Mouse (Mus musculus) embryonic facial prominence, embryonic 10.5 days (tissue): ENCODE measurements around the gene Ccna2. TPM values are rescaled to one million over a fixed set of nuclear protein-coding genes. Genes with fewer than 3 reads are reported as not detected.

Source experiments
- DNase-seq: peaks from one replicate; pipeline ENCODE4 v3.0.0-alpha.2; 2017; ENCODE audit warnings: low spot score
- H3K27ac ChIP-seq: fragments of 300-500 bp; sonication (generic); replicated peaks from 2 replicates; pipeline ENCODE4 v1.5.1; 2016; ENCODE audit warnings: mild to moderate bottlenecking
- H3K27me3 ChIP-seq: fragments of 300-500 bp; sonication (generic); replicated peaks from 2 replicates; pipeline ENCODE4 v1.6.1; 2016; ENCODE audit warnings: low read depth, mild to moderate bottlenecking; ENCODE audit not compliant: poor library complexity, severe bottlenecking
- H3K36me3 ChIP-seq: fragments of 300-500 bp; sonication (generic); replicated peaks from 2 replicates; pipeline ENCODE4 v1.6.1; 2016; ENCODE audit warnings: mild to moderate bottlenecking, moderate library complexity
- H3K4me1 ChIP-seq: fragments of 300-500 bp; sonication (generic); 2 replicates; pipeline ENCODE4 v1.6.1; 2016
- H3K4me3 ChIP-seq: fragments of 300-500 bp; sonication (generic); 2 replicates; pipeline ENCODE4 v1.5.1; 2016; ENCODE audit warnings: mild to moderate bottlenecking, moderate library complexity
- H3K9me3 ChIP-seq: fragments of 300-500 bp; sonication (generic); 2 replicates; pipeline ENCODE4 v1.6.1; 2016; ENCODE audit warnings: mild to moderate bottlenecking
- WGBS: fragments of 180-500 bp; shearing (Covaris S2); methylation state at CpG from one replicate; pipeline ENCODE4 v1.1.7; 2016; 5-methylcytosine and 5-hydroxymethylcytosine counted together
- polyA plus RNA-seq: library from polyadenylated mRNA; unstranded; fragments of >200 nt; fragmentation: Nextera tagmentation; extraction: Ambion mirVana; gene quantifications from 2 replicates; pipeline ENCODE4 v1.2.1, GENCODE M21; 2016

Gene Ccna2
- polyA plus RNA-seq, 1 experiment from 2014 or later, result 225 TPM

DNA sequence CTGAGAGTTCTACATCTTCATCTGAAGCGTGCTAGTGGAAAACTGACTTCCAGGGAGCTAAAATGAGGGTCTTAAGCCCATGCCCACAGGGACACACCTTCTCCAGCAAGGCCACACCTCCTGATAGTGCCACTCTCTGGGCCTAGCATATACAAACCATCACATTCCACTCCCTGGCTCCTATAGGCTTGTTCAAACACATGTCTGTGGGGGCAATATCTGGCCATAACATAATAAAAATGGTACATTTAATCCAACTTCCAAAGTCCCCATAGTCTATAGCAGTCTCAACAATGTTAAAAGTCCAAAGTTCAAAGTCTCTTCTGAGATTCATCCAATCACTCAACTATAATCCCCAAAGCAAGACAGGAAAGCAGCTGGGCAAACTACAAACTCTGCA is 14.3 kb downstream of the Ccna2 start:
- H3K9me3 ChIP-seq, result no peaks in the 10 kb centered on the region
- no peak overlapping the region for H3K4me3 ChIP-seq
- no peaks in the 10 kb centered on the region for H3K27me3 ChIP-seq
- no peak for DNase-seq
- WGBS, result 90% methylated on average over 1 of the region's 1 CpGs
- peaks cover 89% of the 10 kb centered on the region for H3K36me3 ChIP-seq
- 0 out of 2 replicates have a peak, but pooled peaks cover 6% of the 10 kb centered on the region for H3K4me1 ChIP-seq
- H3K27ac ChIP-seq, result no peak overlapping the region

DNA sequence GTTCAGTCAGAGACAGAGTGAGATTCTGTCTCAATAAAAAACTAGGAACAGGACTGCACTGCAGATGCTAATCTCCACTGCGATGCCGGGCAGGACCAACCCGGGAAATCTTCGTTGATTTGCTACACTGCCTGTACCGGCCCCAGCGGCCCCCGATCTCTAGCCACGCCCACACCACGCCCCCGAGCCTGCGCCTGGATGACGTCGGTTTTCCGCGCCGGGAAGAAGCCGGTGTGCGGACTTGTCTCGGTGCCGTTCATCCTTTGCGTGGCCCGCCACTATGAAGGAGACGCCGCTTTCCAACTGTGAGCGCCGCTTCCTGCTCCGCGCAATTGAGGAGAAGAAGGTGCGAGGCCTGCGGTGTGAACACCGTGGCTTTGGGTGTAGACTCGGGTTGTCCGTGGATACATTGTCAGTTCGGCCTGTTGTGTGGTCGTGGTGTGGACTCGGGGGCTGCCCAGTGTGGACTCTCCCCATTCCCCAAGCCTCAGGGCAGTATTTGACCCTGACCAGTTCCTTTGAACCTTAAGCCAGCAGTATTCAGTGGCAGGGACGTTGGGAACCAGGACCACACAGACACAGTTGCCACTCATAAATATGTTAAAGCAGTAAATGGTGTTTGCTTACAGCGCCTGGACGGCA is 19.4 kb downstream of the Ccna2 start, which contains the start of gene Exosc9:
TSS of gene Exosc9 (plus strand) at position 201 of the 642 bp plus-strand sequence.
- DNase-seq, result peak; percentile 96
- Histone ChIP-seq H3K4me3 (peak within 1 kb of the TSS; percentile 93), H3K27me3 (no peaks in the 10 kb centered on the region), H3K36me3 (peaks cover 39% of the 10 kb centered on the region), H3K9me3 (no peaks in the 10 kb centered on the region), H3K4me1 (peaks cover 17% of the 10 kb centered on the region), H3K27ac (peak within 1 kb of the TSS; percentile 84)
- WGBS, result under 1% methylated on average over 39 of the region's 39 CpGs

GRCm38 (mm10) chr3:36551851-36552384 is 20.0 kb downstream of the Ccna2 start:
- no peak for DNase-seq
- Histone ChIP-seq H3K4me3 (peak overlapping the region; percentile 93), H3K4me1 (peaks cover 17% of the 10 kb centered on the region), H3K9me3 (no peaks in the 10 kb centered on the region), H3K27me3 (no peaks in the 10 kb centered on the region), H3K27ac (peak overlapping the region; percentile 84), H3K36me3 (peaks cover 33% of the 10 kb centered on the region)
- whole genome bisulfite sequencing, result 24% methylated on average over 12 of the region's 12 CpGs

DNA sequence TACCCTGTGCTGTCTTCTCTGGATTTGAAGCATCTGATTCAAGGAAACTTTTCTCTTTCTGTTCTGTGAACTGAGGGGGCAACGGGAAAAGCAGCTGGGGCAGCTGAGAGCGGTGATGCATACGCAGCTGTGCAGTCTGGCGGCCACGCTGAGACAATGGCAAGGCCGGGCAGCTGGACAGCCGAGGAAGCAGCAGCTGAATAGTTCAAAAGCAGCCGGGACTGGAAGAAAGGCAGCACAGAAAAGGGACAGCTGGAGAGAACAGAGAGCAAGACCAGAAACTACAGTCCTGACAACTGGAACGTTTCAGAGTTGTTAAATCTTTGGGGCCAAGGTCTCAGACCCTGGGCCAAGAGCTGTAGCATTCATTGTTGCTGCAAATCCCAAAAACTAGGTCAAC is 20.6 kb downstream of the Ccna2 start:
- Histone ChIP-seq H3K4me3 (peak overlapping the region; percentile 93), H3K4me1 (peaks cover 17% of the 10 kb centered on the region), H3K27me3 (no peaks in the 10 kb centered on the region), H3K27ac (peak overlapping the region; percentile 84), H3K36me3 (peaks cover 27% of the 10 kb centered on the region), H3K9me3 (no peaks in the 10 kb centered on the region)
- DNase-seq, result peak; percentile 55
- WGBS, result 41% methylated on average over 9 of the region's 9 CpGs

DNA sequence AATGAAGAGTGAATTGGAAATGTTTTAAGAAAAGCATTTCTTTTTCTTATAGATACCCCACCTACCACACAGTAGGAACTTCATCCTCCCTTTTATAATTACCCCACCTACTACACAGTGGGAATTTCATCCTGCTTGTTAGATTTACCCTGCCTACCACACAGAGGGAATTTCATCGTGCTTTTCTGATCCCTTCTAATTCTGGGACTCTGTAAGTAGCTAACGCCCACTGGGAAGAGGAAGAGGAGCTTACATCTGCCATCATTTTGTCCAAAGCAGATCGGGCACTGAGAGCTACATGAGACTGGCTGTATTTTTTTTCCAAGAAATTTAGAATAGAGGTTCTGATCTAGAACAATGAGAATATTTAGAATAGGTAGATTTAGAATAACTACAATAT is 27.0 kb downstream of the Ccna2 start:
- Histone ChIP-seq H3K27me3 (no peaks in the 10 kb centered on the region), H3K9me3 (no peaks in the 10 kb centered on the region), H3K4me3 (no peak overlapping the region), H3K4me1 (no peaks in the 10 kb centered on the region), H3K27ac (no peak overlapping the region), H3K36me3 (no peaks in the 10 kb centered on the region)
- WGBS, result 79% methylated on average over 3 of the region's 3 CpGs
- DNase-seq, result no peak

- Histone ChIP-seq H3K4me1 (no peaks in the 10 kb centered on the region), H3K27me3 (no peaks in the 10 kb centered on the region), H3K4me3 (no peak overlapping the region), H3K9me3 (no peaks in the 10 kb centered on the region), H3K36me3 (no peaks in the 10 kb centered on the region), H3K27ac (no peak overlapping the region)
- no peak for DNase-seq
- WGBS, result 89% methylated on average over 2 of the region's 2 CpGs
Observed at GRCm38 (mm10) chr3:36541399-36541798, 30.6 kb downstream of the Ccna2 start.

DNA sequence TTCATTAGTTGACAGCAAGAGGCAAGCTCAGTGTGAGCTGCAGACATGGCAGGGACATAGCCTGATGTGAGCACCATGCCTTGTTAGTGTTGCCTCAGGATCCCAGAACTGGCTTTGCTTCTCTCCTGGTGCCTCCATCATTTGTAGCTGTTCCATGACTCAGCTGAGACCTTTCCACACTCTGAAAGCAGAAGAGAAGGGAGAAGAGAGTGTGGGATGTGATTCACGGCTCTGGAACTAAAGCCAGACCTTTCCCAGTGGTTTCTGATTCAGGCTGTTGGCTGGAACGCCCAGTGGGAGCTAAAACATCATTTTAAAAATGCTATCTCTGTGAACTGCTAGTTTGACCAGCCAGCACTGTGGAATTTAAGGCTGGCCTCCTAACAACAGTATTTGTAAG is 31.2 kb downstream of the Ccna2 start:
- no peaks in the 10 kb centered on the region for H3K36me3 ChIP-seq
- WGBS, result 78% methylated on average over 2 of the region's 2 CpGs
- H3K9me3 ChIP-seq, result no peaks in the 10 kb centered on the region
- H3K27ac ChIP-seq, result no peak overlapping the region
- H3K4me3 ChIP-seq, result no peak overlapping the region
- no peak for DNase-seq
- no peaks in the 10 kb centered on the region for H3K27me3 ChIP-seq
- H3K4me1 ChIP-seq, result no peaks in the 10 kb centered on the region

DNA sequence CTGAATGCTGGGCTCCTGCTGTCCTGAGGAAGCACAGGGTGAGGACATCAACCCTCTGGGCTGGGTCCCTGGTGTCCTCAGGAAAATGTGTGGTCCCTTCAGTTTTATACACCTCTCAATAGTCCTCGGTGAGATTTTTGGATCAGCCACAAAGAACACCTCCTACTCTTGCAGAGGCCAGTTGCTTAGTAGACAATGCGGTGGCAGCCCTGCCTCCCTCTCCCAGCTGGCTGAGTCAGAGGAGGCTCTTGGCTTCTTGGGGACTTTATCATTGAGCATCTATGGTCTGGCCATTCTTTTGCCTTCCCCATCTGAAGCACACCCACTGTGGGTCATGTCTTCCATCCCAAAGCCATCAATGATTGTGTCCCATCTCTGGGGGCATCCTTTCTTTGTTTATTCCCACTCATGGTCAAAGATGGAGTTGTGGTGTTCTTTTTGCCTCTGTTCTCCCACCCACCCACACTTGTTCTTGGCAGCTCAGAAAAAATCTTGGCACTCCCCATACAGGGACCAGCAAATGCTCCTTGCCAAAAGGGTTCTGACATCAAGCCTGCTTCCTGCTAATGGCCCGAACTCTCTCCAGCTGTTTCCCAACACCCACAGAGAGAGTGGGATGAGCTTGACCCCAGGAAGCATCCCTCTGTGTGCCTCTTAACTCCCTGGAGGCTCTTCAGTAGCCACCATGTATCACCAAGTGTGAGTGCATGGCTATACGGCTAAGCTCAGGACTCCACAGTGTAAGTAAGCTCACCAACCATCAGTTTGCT is 34.1 kb downstream of the Ccna2 start:
- H3K4me1 ChIP-seq, result peaks cover 6% of the 10 kb centered on the region
- H3K27ac ChIP-seq, result no peak overlapping the region
- H3K36me3 ChIP-seq, result no peaks in the 10 kb centered on the region
- peaks cover 3% of the 10 kb centered on the region; the same call in 1 of the 2 replicates for H3K27me3 ChIP-seq
- DNase-seq, result no peak
- no peaks in the 10 kb centered on the region for H3K9me3 ChIP-seq
- no peak overlapping the region for H3K4me3 ChIP-seq
- 85% methylated on average over 4 of the region's 4 CpGs for WGBS

- no peaks in the 10 kb centered on the region for H3K9me3 ChIP-seq
- no peak overlapping the region for H3K4me3 ChIP-seq
- 91% methylated on average over 12 of the region's 12 CpGs for WGBS
- DNase-seq, result no peak
- H3K27me3 ChIP-seq, result peaks cover 21% of the 10 kb centered on the region
- no peaks in the 10 kb centered on the region for H3K36me3 ChIP-seq
- peaks cover 15% of the 10 kb centered on the region for H3K4me1 ChIP-seq
- no peak overlapping the region for H3K27ac ChIP-seq
Observed at GRCm38 (mm10) chr3:36536041-36536440, 35.9 kb downstream of the Ccna2 start.

DNA sequence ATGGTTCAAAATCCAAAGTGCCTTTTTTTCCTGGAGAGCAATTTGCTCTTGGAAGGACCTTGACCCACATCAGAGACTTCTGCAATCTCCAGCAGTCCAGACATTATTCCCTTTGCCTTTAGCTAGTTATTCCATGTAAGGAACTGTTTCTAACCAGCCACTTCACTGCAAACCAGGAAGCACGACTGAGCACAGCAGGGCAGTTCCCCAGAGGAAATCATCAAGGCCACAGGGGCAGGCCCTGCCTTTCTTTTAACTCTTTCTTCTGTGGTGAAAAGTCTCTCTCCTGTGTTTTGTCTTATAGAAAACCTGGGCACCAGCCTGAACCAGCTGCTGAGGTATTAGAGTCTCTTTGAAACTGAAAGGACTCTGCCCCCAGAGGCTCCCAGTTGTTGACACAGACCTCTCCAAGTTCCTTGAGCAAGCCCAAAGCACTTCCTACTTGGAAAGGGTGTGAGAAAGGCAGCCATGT is 38.7 kb downstream of the Ccna2 start:
- WGBS, result 2% methylated on average over 1 of the region's 1 CpGs
- H3K4me3 ChIP-seq, result no peak overlapping the region
- H3K9me3 ChIP-seq, result no peaks in the 10 kb centered on the region
- DNase-seq, result peak; percentile 21
- peaks cover 34% of the 10 kb centered on the region for H3K27me3 ChIP-seq
- peaks cover 15% of the 10 kb centered on the region for H3K4me1 ChIP-seq
- H3K27ac ChIP-seq, result no peak overlapping the region
- no peaks in the 10 kb centered on the region for H3K36me3 ChIP-seq

GRCm38 (mm10) chr3:36532738-36533137 is 39.2 kb downstream of the Ccna2 start:
- no peak for DNase-seq
- peaks cover 34% of the 10 kb centered on the region for H3K27me3 ChIP-seq
- H3K27ac ChIP-seq, result no peak overlapping the region
- H3K9me3 ChIP-seq, result no peaks in the 10 kb centered on the region
- peaks cover 15% of the 10 kb centered on the region for H3K4me1 ChIP-seq
- H3K36me3 ChIP-seq, result no peaks in the 10 kb centered on the region
- no peak overlapping the region for H3K4me3 ChIP-seq
- 31% methylated on average over 7 of the region's 7 CpGs for WGBS

GRCm38 (mm10) chr3:36531979-36532542 is 39.9 kb downstream of the Ccna2 start:
- peak overlapping the region; percentile 45 for H3K4me3 ChIP-seq
- H3K9me3 ChIP-seq, result no peaks in the 10 kb centered on the region
- 14% methylated on average over 18 of the region's 18 CpGs for WGBS
- peak; percentile 25 for DNase-seq
- H3K27me3 ChIP-seq, result peaks cover 34% of the 10 kb centered on the region
- no peak overlapping the region for H3K27ac ChIP-seq
- H3K4me1 ChIP-seq, result peaks cover 15% of the 10 kb centered on the region
- no peaks in the 10 kb centered on the region for H3K36me3 ChIP-seq
